ENCODE assay signal across 7 mouse cellular contexts in the genomic region with DNA sequence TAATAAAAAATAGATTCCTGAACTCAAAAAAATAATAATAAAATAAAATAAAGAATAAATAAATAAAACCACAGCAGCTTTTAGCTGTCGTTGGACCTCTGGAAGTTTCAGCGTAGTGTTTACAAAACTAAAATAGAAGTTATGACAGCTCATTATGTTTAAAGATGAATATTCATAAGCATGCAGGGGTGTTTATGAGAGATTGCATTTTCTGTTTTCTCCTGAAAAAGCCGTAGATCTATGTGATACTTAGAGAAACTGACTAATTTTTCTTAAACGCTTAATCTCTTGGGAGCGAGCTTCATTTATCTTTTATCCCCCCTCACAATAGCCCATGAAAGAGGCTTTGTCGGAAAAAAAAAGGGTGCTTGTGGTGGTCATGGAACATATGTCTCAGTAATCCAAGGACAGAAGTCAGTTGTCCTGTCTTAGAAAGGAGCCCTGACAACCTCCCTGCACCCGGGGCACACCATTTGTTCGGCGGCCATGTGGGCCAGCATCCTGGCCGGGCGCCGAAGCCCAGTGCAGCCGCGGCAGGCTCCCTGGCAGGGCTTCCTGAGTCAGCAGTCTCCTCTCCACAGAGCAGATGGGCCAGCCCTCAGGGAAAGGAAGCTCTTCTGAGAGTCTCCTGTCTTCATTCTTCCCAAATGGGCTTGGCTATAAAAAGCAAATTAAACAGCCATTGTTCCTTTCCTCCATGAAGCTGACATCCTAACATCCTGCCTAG.
DNase-seq lines count a peak whose midpoint lies in the region; ATAC-seq and TF ChIP-seq lines count a peak whose summit lies in the region.

No protein-coding gene starts in this region.

- H3K9me3 ChIP-seq in heart, embryonic 10.5 days = no peaks in the 10 kb centered on the region
- no peaks in the 10 kb centered on the region for H3K9me3 ChIP-seq in limb, embryonic 14.5 days (ENCODE audit: control insufficient read depth, low read length)
- H3K9me3 ChIP-seq in neural tube, embryonic 15.5 days (replicated peaks) = no peaks in the 10 kb centered on the region

- H3K9ac ChIP-seq in limb, embryonic 14.5 days (ENCODE audit: low read depth, low read length, severe bottlenecking) = no peak overlapping the region
- H3K9ac ChIP-seq in neural tube, embryonic 15.5 days (replicated peaks) = no peak overlapping the region

- WGBS in heart, embryonic 10.5 days = 31% methylated on average over 14 of the region's 14 CpGs
- 37% methylated on average over 14 of the region's 14 CpGs for WGBS in kidney, adult 2 months
- 38% methylated on average over 14 of the region's 14 CpGs for WGBS in limb, embryonic 14.5 days
- WGBS in neural tube, embryonic 15.5 days = 11% methylated on average over 14 of the region's 14 CpGs

- 0 out of 2 replicates have a peak, but pooled peaks cover 8% of the 10 kb centered on the region for H3K4me1 ChIP-seq in heart, embryonic 10.5 days
- H3K4me1 ChIP-seq in kidney, adult 2 months (ENCODE audit: control insufficient read depth, insufficient read depth, low read length) = no peaks in the 10 kb centered on the region
- peaks cover 3% of the 10 kb centered on the region; the same call in 1 of the 2 replicates for H3K4me1 ChIP-seq in limb, embryonic 14.5 days (ENCODE audit: control insufficient read depth, insufficient read depth, low read length)
- peaks cover 11% of the 10 kb centered on the region for H3K4me1 ChIP-seq in neural tube, embryonic 15.5 days

- H3K4me3 ChIP-seq in heart, embryonic 10.5 days = no peak overlapping the region
- H3K4me3 ChIP-seq in kidney, adult 2 months (ENCODE audit: insufficient read depth, low read depth, low read length) = no peak overlapping the region
- H3K4me3 ChIP-seq in limb, embryonic 14.5 days (replicated peaks; ENCODE audit: low read length) = no peak overlapping the region
- peak overlapping the region; percentile 6; the same call in 1 of the 2 replicates for H3K4me3 ChIP-seq in neural tube, embryonic 15.5 days (replicated peaks)

- peak; percentile 34 for DNase-seq in brain, embryonic 18.5 days (ENCODE audit: low read depth, low spot score)
- DNase-seq in embryo, embryonic 10.5 days (ENCODE audit: low spot score) = peak; percentile 75
- peak; percentile 70 for DNase-seq in heart, embryonic 10.5 days (ENCODE audit: low spot score)
- DNase-seq in kidney, adult 2 months = peak; percentile 35
- peak; percentile 7 for DNase-seq in limb, embryonic 14.5 days (ENCODE audit: low spot score)

- H3K36me3 ChIP-seq in heart, embryonic 10.5 days = no peaks in the 10 kb centered on the region
- H3K36me3 ChIP-seq in kidney, adult 2 months (ENCODE audit: control insufficient read depth, insufficient read depth, low read length) = no peaks in the 10 kb centered on the region
- no peaks in the 10 kb centered on the region for H3K36me3 ChIP-seq in limb, embryonic 14.5 days (ENCODE audit: control insufficient read depth, insufficient read depth, low read length)
- H3K36me3 ChIP-seq in neural tube, embryonic 15.5 days = no peaks in the 10 kb centered on the region

- H3K4me2 ChIP-seq in limb, embryonic 14.5 days (replicated peaks; ENCODE audit: low read depth, low read length, severe bottlenecking) = no peak overlapping the region
- H3K4me2 ChIP-seq in neural tube, embryonic 15.5 days = peak overlapping the region; percentile 45

- no peak for TF ChIP-seq CTCF in kidney, adult 2 months (conservative IDR thresholded peaks at IDR 0.05; ENCODE audit: insufficient read depth, insufficient read length, low read depth, low read length)

- H3K27ac ChIP-seq in heart, embryonic 10.5 days = peak overlapping the region; percentile 49
- no peak overlapping the region for H3K27ac ChIP-seq in kidney, adult 2 months (ENCODE audit: insufficient read depth, low read depth, low read length)
- H3K27ac ChIP-seq in limb, embryonic 14.5 days (replicated peaks; ENCODE audit: low read depth, low read length) = no peak overlapping the region
- peak overlapping the region; percentile 69 for H3K27ac ChIP-seq in neural tube, embryonic 15.5 days (replicated peaks)

- no peak for TF ChIP-seq POLR2A in kidney, adult 2 months (IDR thresholded peaks at IDR 0.05; ENCODE audit: low read depth, low read length)
- no peak for TF ChIP-seq POLR2A in limb, embryonic 14.5 days (IDR thresholded peaks at IDR 0.05; ENCODE audit: borderline replicate concordance, extremely low read depth, insufficient read depth, insufficient read length)

- no peak for ATAC-seq in limb, embryonic 14.5 days (ENCODE audit: low FRiP score, low read depth)
- peak; percentile 86 for ATAC-seq in neural tube, embryonic 15.5 days (ENCODE audit: low FRiP score)
- no peak for ATAC-seq in megakaryocyte-erythroid progenitor cell, adult 5-6 weeks (replicated peaks; ENCODE audit: low FRiP score, low TSS enrichment, poor library complexity, severe bottlenecking)

- H3K27me3 ChIP-seq in heart, embryonic 10.5 days (ENCODE audit: insufficient read depth, poor library complexity, severe bottlenecking) = no peaks in the 10 kb centered on the region
- no peaks in the 10 kb centered on the region for H3K27me3 ChIP-seq in kidney, adult 2 months (replicated peaks; ENCODE audit: control insufficient read depth, insufficient read depth, low read length)
- H3K27me3 ChIP-seq in limb, embryonic 14.5 days (ENCODE audit: control insufficient read depth, insufficient read depth, low read length) = no peaks in the 10 kb centered on the region
- H3K27me3 ChIP-seq in neural tube, embryonic 15.5 days (replicated peaks) = no peaks in the 10 kb centered on the region

Comparison
In these comparisons a context has a peak if more than half of its experiments do, and no peak if none do; other contexts are left out.
1. DNase-seq: peak in every context shown above with its lines; median percentile 75 in embryo, embryonic 10.5 days; 70 in heart, embryonic 10.5 days; 35 in kidney, adult 2 months; 34 in brain, embryonic 18.5 days; 7 in limb, embryonic 14.5 days.
2. H3K27ac ChIP-seq: peak in heart, embryonic 10.5 days (single experiment) and neural tube, embryonic 15.5 days (single experiment); none in kidney, adult 2 months (single experiment) and limb, embryonic 14.5 days (single experiment).